ENCODE assay signal across 8 mouse cellular contexts in the genomic region with DNA sequence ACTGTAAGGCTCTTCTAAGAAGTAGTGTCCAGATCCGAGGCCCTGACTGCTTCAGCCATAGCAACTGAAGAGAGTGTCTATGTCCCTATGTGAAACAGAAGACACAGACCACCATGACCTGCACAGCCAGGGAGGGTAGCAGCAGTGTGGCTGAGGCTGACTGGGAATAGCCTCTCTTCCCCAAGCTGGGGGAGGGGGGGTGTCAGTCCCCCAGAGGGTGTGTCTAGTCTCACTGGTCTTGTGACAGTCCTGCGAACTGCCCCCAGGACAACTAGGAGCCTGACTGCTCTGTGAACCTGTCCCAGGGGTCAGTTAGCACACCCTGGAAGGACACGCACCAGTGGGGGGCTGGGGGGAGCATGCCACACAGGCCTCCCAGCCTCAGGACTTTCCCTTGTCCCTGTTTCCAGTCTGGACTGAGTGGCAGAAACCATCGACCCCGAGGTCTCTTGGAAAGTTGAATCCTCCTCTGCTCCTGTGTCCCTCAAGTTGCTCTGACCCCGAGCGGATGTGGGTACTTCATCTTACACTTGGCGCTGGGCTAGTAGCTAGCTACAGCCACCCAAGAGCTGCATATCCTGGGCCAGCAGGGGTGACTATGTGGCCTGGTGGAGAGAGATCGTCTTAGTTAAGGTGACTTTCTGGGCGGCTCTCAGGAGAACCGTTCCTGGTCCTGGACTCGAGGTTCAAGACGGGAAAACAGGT. TPM values are rescaled to one million over a fixed set of nuclear protein-coding genes. Genes with fewer than 3 reads are reported as not detected.
A peak's percentile ranks its signal among the peaks of the same experiment; 100 is the strongest.
DNase-seq lines count a peak whose midpoint lies in the region; ATAC-seq lines count a peak whose summit lies in the region.

No protein-coding gene starts in this region.

- ATAC-seq in common myeloid progenitor, adult 5-6 weeks (replicated peaks; ENCODE audit: low read depth, poor library complexity, severe bottlenecking): peak; percentile 12
- ATAC-seq in heart, embryonic 14.5 days (ENCODE audit: insufficient number of reproducible peaks, insufficient read depth, low FRiP score, low read depth): peak; percentile 22; the same call in 1 of the 2 replicates
- peak; percentile 20; the same call in 1 of the 2 replicates for ATAC-seq in kidney, embryonic 16.5 days (ENCODE audit: low FRiP score, low TSS enrichment)
- no peak for ATAC-seq in midbrain, embryonic 13.5 days

- peak overlapping the region; percentile 72 to 98 for H3K27ac ChIP-seq in heart, embryonic 14.5 days (replicated peaks in 1 of 2; ENCODE audit: control insufficient read depth in 1 of 2, insufficient read depth in 1 of 2, low read depth in 2 of 2, low read length in 2 of 2)
- no peak overlapping the region; the same call in 1 of the 2 replicates for H3K27ac ChIP-seq in kidney, embryonic 16.5 days (ENCODE audit: low read length)
- H3K27ac ChIP-seq in midbrain, embryonic 13.5 days: no peak overlapping the region

- H3K27me3 ChIP-seq in heart, embryonic 14.5 days (ENCODE audit: control insufficient read depth, insufficient read depth, low read length): 0 out of 2 replicates have a peak, but pooled peaks cover 7% of the 10 kb centered on the region
- H3K27me3 ChIP-seq in kidney, embryonic 16.5 days (ENCODE audit: insufficient read depth, low read length): peaks cover 9% of the 10 kb centered on the region; the same call in 1 of the 2 replicates
- peaks cover 49% of the 10 kb centered on the region for H3K27me3 ChIP-seq in midbrain, embryonic 13.5 days

- peak overlapping the region; percentile 43 to 55 for H3K4me3 ChIP-seq in heart, embryonic 14.5 days (ENCODE audit: control insufficient read depth in 1 of 2, insufficient read depth in 1 of 2, low read depth in 1 of 2, low read length in 2 of 2)
- H3K4me3 ChIP-seq in kidney, embryonic 16.5 days (ENCODE audit: low read length): peak overlapping the region; percentile 57
- H3K4me3 ChIP-seq in midbrain, embryonic 13.5 days (replicated peaks): peak overlapping the region; percentile 54

- H3K9ac ChIP-seq in heart, embryonic 14.5 days (ENCODE audit: low read length): peak overlapping the region; percentile 91
- peak overlapping the region; percentile 70 for H3K9ac ChIP-seq in kidney, embryonic 16.5 days (replicated peaks; ENCODE audit: low read length)
- H3K9ac ChIP-seq in midbrain, embryonic 13.5 days (replicated peaks): no peak overlapping the region

- DNase-seq in adrenal gland, postnatal 10 days: peak; percentile 26
- no peak for DNase-seq in adrenal gland, postnatal 25 days
- no peak for DNase-seq in ovary, postnatal 14 days (ENCODE audit: low spot score)
- DNase-seq in adrenal gland, adult (ENCODE audit: inconsistent age in 2 of 2, low spot score in 1 of 2): no peak

- H3K36me3 ChIP-seq in heart, embryonic 14.5 days (ENCODE audit: control insufficient read depth, insufficient read depth, low read length): no peaks in the 10 kb centered on the region
- no peaks in the 10 kb centered on the region for H3K36me3 ChIP-seq in kidney, embryonic 16.5 days (ENCODE audit: insufficient read depth, low read length)
- H3K36me3 ChIP-seq in midbrain, embryonic 13.5 days: no peaks in the 10 kb centered on the region

- H3K4me1 ChIP-seq in heart, embryonic 14.5 days (ENCODE audit: control insufficient read depth in 2 of 2, insufficient read depth in 2 of 2, low read length in 2 of 2): peaks cover 47 to 66% of the 10 kb centered on the region in 2 experiments
- peaks cover 29% of the 10 kb centered on the region for H3K4me1 ChIP-seq in kidney, embryonic 16.5 days (ENCODE audit: insufficient read depth, low read length)
- H3K4me1 ChIP-seq in midbrain, embryonic 13.5 days (replicated peaks): peaks cover 27% of the 10 kb centered on the region

- WGBS in heart, embryonic 14.5 days: 12% methylated on average over 13 of the region's 13 CpGs
- WGBS in kidney, embryonic 16.5 days: 16% methylated on average over 13 of the region's 13 CpGs
- 30% methylated on average over 13 of the region's 13 CpGs for WGBS in midbrain, embryonic 13.5 days

- no peaks in the 10 kb centered on the region for H3K9me3 ChIP-seq in heart, embryonic 14.5 days (ENCODE audit: control insufficient read depth, low read length)
- no peaks in the 10 kb centered on the region for H3K9me3 ChIP-seq in kidney, embryonic 16.5 days (ENCODE audit: low read length)
- H3K9me3 ChIP-seq in midbrain, embryonic 13.5 days: no peaks in the 10 kb centered on the region

- H3K4me2 ChIP-seq in heart, embryonic 14.5 days (ENCODE audit: low read length): peak overlapping the region; percentile 83
- H3K4me2 ChIP-seq in kidney, embryonic 16.5 days (replicated peaks; ENCODE audit: low read depth, low read length): peak overlapping the region; percentile 97
- H3K4me2 ChIP-seq in midbrain, embryonic 13.5 days (replicated peaks): peak overlapping the region; percentile 97

RNA-seq across cellular contexts. Expression of a gene that starts 0.7 kb away (rescaled TPM):
- 10 to 100 TPM; 42.9 to 72.4 TPM for total RNA-seq in adrenal gland, postnatal 10 days (2021)
- total RNA-seq in adrenal gland, postnatal 25 days (2021): 17.8 and 21.0 TPM in 2 replicates
- total RNA-seq in common myeloid progenitor, adult 5-6 weeks (2017): 33.6 and 35.4 TPM in 2 replicates
- 88.3 and 89.7 TPM in 2 replicates for polyA plus RNA-seq in heart, embryonic 14.5 days (2014; fragmentation: Nextera tagmentation; extraction: Ambion mirVana)
- polyA plus RNA-seq in kidney, embryonic 16.5 days (2015; fragmentation: Nextera tagmentation; extraction: Ambion mirVana): 10.7 and 12.7 TPM in 2 replicates
- 1.1 and 1.5 TPM in 2 replicates for polyA plus RNA-seq in midbrain, embryonic 13.5 days (2015; fragmentation: Nextera tagmentation; extraction: Ambion mirVana)

RNA-seq across cellular contexts. Expression of a gene that starts 25.3 kb away (rescaled TPM):
- total RNA-seq in adrenal gland, postnatal 10 days (2021): 10 to 100 TPM; 35.9 to 46.7 TPM
- 34.8 and 46.0 TPM in 2 replicates for total RNA-seq in adrenal gland, postnatal 25 days (2021)
- total RNA-seq in common myeloid progenitor, adult 5-6 weeks (2017): 198 and 209 TPM in 2 replicates
- polyA plus RNA-seq in heart, embryonic 14.5 days (2014; fragmentation: Nextera tagmentation; extraction: Ambion mirVana): 136 and 153 TPM in 2 replicates
- polyA plus RNA-seq in kidney, embryonic 16.5 days (2015; fragmentation: Nextera tagmentation; extraction: Ambion mirVana): 273 and 296 TPM in 2 replicates
- 83.0 and 96.5 TPM in 2 replicates for polyA plus RNA-seq in midbrain, embryonic 13.5 days (2015; fragmentation: Nextera tagmentation; extraction: Ambion mirVana)

RNA-seq across cellular contexts. Expression of a gene that starts 30.5 kb away (rescaled TPM):
- total RNA-seq in adrenal gland, postnatal 10 days (2021): 10 to 100 TPM; 21.7 to 25.4 TPM
- 32.6 and 34.1 TPM in 2 replicates for total RNA-seq in adrenal gland, postnatal 25 days (2021)
- 4.8 and 7.0 TPM in 2 replicates for total RNA-seq in common myeloid progenitor, adult 5-6 weeks (2017)
- 2.9 and 3.6 TPM in 2 replicates for polyA plus RNA-seq in heart, embryonic 14.5 days (2014; fragmentation: Nextera tagmentation; extraction: Ambion mirVana)
- 4.7 and 5.3 TPM in 2 replicates for polyA plus RNA-seq in kidney, embryonic 16.5 days (2015; fragmentation: Nextera tagmentation; extraction: Ambion mirVana)
- polyA plus RNA-seq in midbrain, embryonic 13.5 days (2015; fragmentation: Nextera tagmentation; extraction: Ambion mirVana): 0.43 and 1.8 TPM in 2 replicates

RNA-seq across cellular contexts. Expression of a gene that starts 55.6 kb away (rescaled TPM):
- 100 to 1,000 TPM; 210 to 252 TPM for total RNA-seq in adrenal gland, postnatal 10 days (2021)
- 395 and 413 TPM in 2 replicates for total RNA-seq in adrenal gland, postnatal 25 days (2021)
- total RNA-seq in common myeloid progenitor, adult 5-6 weeks (2017): 79.1 and 95.3 TPM in 2 replicates
- polyA plus RNA-seq in heart, embryonic 14.5 days (2014; fragmentation: Nextera tagmentation; extraction: Ambion mirVana): 163 and 182 TPM in 2 replicates
- polyA plus RNA-seq in kidney, embryonic 16.5 days (2015; fragmentation: Nextera tagmentation; extraction: Ambion mirVana): 49.5 TPM in 2 replicates
- 55.9 and 61.1 TPM in 2 replicates for polyA plus RNA-seq in midbrain, embryonic 13.5 days (2015; fragmentation: Nextera tagmentation; extraction: Ambion mirVana)

RNA-seq across cellular contexts. Expression of a gene that starts 59.5 kb away (rescaled TPM):
- 1 to 10 TPM; 3.9 to 5.5 TPM for total RNA-seq in adrenal gland, postnatal 10 days (2021)
- 7.9 and 12.8 TPM in 2 replicates for total RNA-seq in adrenal gland, postnatal 25 days (2021)
- total RNA-seq in common myeloid progenitor, adult 5-6 weeks (2017): 0.27 and 0.87 TPM in 2 replicates
- 5.3 and 6.7 TPM in 2 replicates for polyA plus RNA-seq in heart, embryonic 14.5 days (2014; fragmentation: Nextera tagmentation; extraction: Ambion mirVana)
- 6.4 and 7.0 TPM in 2 replicates for polyA plus RNA-seq in kidney, embryonic 16.5 days (2015; fragmentation: Nextera tagmentation; extraction: Ambion mirVana)
- polyA plus RNA-seq in midbrain, embryonic 13.5 days (2015; fragmentation: Nextera tagmentation; extraction: Ambion mirVana): 2.8 and 3.3 TPM in 2 replicates

Comparison
In these comparisons a context has a peak if more than half of its experiments do, and no peak if none do; other contexts are left out.
1. H3K27ac ChIP-seq: peak in heart, embryonic 14.5 days (2 of 2); none in kidney, embryonic 16.5 days (single experiment) and midbrain, embryonic 13.5 days (single experiment).
2. Peak in every context shown above with its lines, with median percentiles within 50 percentile points of each other: H3K4me2 ChIP-seq and H3K4me3 ChIP-seq.